Mouse (Mus musculus): ENCODE results near the gene Ryr2.

Gene Ryr2

DNA sequence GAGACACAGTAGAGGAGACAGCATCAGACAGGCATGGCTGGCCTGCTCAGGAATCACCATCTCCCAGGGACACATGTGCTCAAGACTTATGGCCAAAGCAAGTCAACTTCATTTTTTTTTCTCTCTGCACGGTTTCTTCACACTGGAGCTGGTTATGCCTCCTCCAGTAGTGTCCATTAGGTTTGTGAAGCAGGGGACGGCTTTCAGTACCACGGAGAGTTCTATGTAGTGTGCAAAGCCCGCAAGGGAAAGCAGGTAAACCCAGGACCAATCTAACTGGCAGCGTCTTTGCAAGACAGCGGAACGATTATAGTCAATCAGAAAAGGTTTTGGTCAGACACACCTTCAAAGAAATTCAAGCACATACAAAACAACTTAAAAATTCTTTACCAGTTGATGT lies 560.9 kb downstream of the Ryr2 start:
- no peak for DNase-seq (ENCODE audit: low spot score)

DNA sequence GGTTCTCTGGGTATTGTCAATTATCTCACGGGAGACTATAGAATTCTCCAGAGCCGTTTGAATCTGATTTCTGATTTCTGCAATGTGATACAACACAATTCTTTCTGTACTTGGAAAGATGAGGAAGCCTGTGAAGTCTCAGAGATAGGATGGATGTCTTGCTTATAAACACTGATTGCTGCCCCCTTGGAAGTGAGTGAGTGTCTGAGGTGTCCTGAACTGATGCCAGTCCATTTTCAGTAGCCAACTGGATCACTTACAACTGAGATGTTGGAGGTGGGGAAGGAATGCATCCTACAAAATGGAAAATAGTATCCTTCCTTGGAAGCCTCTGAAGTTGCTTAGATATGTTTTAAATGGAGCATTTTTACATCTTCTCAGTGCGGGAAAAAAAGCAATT lies 564.2 kb downstream of the Ryr2 start:
- DNase-seq (ENCODE audit: low spot score) = no peak

DNA sequence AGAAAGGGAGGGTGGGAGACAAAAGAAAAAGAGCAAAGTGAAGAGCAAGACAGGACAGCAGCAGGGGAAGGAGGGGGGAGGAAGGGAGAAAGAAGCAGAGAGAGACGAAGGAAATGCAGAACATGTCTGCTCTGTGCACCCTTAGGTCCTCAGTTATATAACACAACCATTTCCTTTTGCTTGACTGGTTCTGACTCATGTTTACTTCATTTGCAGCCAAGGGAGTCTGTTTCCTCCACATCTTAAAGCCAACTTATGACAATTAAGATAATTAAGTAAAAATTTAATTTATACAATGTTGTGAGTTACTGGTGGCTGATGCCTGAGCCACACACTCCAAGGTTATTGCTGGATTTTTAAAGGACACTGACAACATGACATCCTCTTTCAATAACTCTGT lies 569.9 kb downstream of the Ryr2 start:
- DNase-seq (ENCODE audit: low spot score) = no peak

DNA sequence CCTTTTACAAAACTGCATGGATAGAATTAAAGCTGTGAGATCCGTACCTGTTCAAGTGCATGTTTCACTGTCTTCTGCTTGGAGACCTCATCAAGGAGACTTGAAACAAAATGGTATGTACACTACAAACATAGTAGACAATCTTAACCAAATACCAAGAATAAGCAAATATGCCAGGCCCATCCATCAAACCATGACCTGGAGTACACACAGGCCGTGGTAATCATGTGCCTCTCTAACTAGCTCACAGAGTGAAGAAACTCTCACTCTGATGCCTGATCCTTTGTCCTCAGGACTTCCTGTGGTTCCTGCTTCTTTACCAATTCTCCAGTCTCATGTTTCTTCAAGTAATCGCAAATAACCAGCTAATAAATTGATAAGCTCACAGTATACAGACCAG lies 570.9 kb downstream of the Ryr2 start:
- no peak for DNase-seq (ENCODE audit: low spot score)

DNA sequence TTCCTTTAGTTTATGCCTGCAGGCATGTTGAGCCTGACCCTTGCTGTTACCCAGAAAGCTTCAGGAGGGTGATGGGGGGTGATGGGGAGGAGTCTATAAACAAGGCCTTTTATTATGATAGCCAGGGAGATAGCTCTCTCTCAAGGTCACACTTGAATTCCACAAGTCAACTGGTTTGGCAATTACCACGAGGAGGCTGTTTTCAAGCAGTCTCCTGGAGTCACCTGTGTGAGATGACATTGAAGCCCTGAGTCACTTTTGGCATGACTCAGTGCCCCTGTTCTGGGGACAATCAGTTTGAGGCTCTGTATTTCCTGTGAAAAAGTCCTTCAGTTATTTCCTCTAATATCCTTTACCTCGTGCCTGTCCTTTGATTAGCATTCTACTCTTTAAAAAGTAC lies 573.5 kb downstream of the Ryr2 start:
- no peak for DNase-seq (ENCODE audit: low spot score)

DNA sequence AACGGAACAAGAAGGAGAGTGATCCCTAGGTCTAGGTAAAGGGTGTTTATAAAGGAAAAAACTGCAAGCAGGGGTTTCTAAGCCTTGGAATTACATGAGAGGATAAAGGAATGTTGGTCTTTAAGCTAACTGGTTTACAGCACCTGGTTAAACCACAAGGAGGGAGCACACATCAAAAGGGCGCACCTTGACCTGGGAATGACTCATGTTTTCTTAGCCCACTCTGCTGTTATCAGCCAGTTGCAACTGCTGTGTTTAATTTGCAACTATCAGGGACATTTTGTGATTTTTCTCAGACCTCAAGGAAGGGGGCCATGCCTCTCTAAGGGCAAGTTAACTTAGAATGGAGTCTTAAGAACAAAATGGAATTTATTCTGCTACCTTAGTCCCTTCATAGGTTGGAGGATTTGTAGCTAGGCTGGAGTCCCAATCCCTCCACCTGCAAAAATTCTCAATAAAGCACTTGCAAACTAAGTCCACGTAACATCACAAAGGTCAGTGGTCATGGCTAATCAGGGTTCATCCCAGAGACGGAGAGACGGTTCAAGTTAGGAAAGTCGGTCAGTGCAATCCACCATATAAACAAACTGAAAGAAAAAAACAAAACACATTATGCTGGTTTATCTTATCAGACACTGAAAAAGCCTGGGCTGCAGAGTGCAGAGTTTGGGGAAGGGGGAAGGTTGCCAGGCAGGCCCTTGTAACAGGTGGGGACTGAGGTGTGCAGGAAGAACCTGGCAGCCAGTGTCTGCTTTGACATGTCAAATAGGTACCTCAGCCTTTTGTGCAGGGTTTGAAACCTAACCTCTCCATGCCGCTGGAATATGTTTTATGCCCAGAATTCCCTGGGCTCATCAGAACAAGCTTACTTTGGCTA lies 574.5 kb downstream of the Ryr2 start:
- DNase-seq (ENCODE audit: low spot score) = no peak

DNA sequence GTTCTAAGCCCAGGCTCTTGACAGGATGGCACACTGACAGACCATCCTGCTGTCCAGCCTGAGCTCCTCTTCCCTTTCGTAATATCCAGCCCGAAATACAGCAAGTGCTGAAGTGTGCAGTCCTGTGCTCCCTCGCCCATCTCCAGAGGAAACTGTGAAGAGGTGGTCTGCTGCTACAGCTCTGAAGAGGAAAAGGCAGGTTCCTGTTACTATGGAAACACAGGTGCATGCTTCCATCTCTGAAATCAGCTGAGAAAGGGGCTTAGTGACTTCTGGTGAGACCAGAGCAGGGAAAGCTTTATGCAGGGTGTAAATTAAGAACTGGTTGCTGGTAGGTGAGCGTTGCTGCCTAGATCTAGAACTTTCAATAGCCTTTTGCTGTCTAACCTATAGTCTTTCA lies 583.1 kb downstream of the Ryr2 start:
- no peak for DNase-seq (ENCODE audit: low spot score)

DNA sequence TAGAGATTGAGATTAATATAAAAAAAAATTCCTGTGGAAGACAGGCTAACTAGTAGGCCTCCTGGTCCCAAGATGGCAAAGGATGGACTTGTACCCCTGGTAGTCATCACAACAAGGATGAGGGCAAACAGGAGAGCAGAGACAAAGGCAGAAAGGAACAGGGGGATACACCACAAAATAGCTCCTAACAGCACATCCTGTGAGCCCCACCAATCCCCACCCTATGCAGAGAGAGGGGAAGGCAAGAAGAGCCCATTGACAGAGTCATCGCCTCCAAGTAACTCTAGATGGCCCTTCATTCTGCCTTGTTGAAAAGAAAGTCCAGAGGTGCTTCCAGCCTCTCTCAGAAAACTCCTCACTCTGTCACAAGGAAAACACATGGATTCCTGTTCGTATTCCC lies 586.0 kb downstream of the Ryr2 start:
- no peak for DNase-seq (ENCODE audit: low spot score)

DNA sequence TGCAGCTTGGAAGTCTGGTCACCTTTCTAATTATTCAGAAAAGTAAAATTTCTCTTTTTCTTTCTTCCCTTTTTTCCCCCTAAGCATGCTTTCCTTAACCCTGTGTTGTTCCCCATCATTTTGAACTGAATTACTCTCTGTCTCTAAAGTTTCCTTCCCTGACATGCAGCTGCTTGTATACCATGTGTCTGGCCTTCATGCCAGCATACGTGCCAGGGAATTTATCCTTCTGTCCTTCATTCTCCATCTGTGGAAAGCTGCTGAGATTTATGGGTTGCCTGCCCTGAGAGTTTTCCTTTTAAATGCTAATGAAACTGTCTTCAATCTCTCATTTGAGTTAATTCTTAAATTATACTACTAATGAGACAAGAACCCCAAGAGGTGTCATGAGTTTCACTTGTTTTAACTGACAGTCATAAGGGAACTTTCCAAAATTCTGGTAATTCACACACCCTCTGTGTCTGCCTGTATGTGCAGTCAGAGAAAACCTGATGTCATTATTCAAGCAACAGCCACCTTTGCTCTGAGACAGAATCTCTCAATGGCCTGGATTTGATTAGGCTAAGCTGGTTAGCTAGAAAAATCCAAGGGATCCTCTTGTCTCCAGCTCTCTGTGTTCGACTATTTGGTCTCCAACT lies 595.1 kb downstream of the Ryr2 start:
- no peak for DNase-seq (ENCODE audit: low spot score)

Data from urinary bladder, postnatal 25 days (tissue).